Mouse (Mus musculus): ENCODE measurements at regions not wholly inside any gene's neighbourhood (a gene's known extent, or its start where the extent isn't known, plus 50 kb on each side); places are given as distances from the start of the nearest gene placed in this dataset.

DNA sequence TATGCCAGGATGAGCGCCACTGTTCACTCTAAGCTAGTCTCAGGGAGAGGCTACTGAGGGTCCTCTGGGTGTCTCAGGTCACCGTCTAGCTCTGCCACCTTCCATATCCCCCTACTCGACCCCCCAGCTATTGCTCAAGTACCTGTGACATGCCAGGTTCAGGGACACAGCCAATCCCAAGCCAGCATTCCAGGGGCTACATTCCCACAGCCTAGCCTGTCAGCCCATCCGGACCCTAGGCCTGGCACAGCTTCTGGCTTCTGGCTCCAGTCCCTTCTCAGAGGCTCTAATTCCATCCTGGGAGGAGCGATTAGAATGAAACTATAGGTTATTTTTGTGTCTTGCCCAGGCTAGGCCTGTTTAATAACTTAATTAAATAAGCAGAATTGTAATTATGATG lies 105.2 kb downstream of the 1810010D01Rik start:
- no peak for TF ChIP-seq POLR2A (IDR thresholded peaks at IDR 0.05; ENCODE audit: low read depth, low read length)
- no peak for TF ChIP-seq CTCF (conservative IDR thresholded peaks at IDR 0.05; ENCODE audit: insufficient read depth, insufficient read length, low read depth, low read length)
